Comparison of ENCODE assay signal across 17 mouse cellular contexts in the genomic region with DNA sequence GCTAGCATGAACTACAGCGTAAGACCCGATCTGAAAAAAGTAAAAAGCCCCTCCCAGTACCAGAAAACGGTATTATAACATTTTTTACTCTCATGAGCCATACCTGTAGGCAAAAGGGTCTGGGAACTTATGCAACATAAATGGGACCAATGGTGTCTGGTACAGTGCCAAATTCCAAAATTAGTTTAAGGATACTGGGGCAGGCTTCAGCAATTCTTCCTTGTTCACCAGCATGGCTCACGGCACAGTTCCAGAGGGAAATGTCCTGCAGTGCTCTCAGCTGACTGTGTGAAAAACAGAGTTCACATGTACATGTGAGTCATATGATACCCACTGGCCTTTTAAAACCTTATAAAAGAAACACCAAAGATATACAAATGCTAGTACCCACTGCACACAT.
"Had no signal": no experiment of that assay in that cellular context is flagged by ENCODE, and none has a peak within 500 bp of the region (broad histone marks: within the 10 kb centered on the region; RNA-seq: fewer than 3 reads in every experiment).

No protein-coding gene starts in this region.

- H3K4me2 ChIP-seq: liver, embryonic 11.5 days; liver, embryonic 15.5 days; midbrain, embryonic 15.5 days; neural tube, embryonic 13.5 days had no signal

- H3K4me1 ChIP-seq: limb, embryonic 10.5 days; midbrain, embryonic 10.5 days; midbrain, embryonic 15.5 days; neural tube, embryonic 13.5 days had no signal

- H3K4me3 ChIP-seq: layer of hippocampus, adult 2 months; limb, embryonic 10.5 days; liver, embryonic 15.5 days; midbrain, embryonic 10.5 days; midbrain, embryonic 15.5 days; neural tube, embryonic 13.5 days had no signal

- H3K27ac ChIP-seq: layer of hippocampus, adult 2 months; limb, embryonic 10.5 days; liver, embryonic 15.5 days; midbrain, embryonic 10.5 days; midbrain, embryonic 15.5 days; neural tube, embryonic 13.5 days had no signal

- H3K27me3 ChIP-seq: liver, embryonic 15.5 days; midbrain, embryonic 15.5 days; neural tube, embryonic 13.5 days had no signal

- H3K9ac ChIP-seq: liver, embryonic 15.5 days; midbrain, embryonic 15.5 days; neural tube, embryonic 13.5 days had no signal

- H3K9me3 ChIP-seq: limb, embryonic 10.5 days; liver, embryonic 15.5 days; midbrain, embryonic 10.5 days; midbrain, embryonic 15.5 days; neural tube, embryonic 13.5 days had no signal

- DNase-seq: kidney, postnatal 10 days; kidney, postnatal 4 days; lung, adult 2 months; lung, postnatal 36 days; retina, postnatal 1 day; right cerebral cortex, postnatal 4 days; spleen, adult 18-20 months; thymus, adult 2 months; thymus, postnatal 25 days had no signal

- ATAC-seq: lung, postnatal 0 days; midbrain, embryonic 15.5 days had no signal
